Mouse (Mus musculus) heart, embryonic 15.5 days (tissue): Measurements from ENCODE around the gene Sox6. TPM values are rescaled to one million over a fixed set of nuclear protein-coding genes. Genes with fewer than 3 reads are reported as not detected.

Source experiments
- ATAC-seq: fragments of 200-750 bp; cut with Nextera tagmentation; replicated peaks from 2 replicates; pipeline ENCODE4 v1.8.0; 2017; ENCODE audit warnings: low read depth, moderate TSS enrichment; ENCODE audit not compliant: insufficient number of reproducible peaks, insufficient read depth, low FRiP score
- H3K27ac ChIP-seq: fragments of 300-500 bp; sonication (generic); 2 replicates; pipeline ENCODE4 v1.5.1; 2015; ENCODE audit warnings: mild to moderate bottlenecking, inconsistent platforms
- H3K27me3 ChIP-seq: fragments of 300-500 bp; sonication (generic); 2 replicates; pipeline ENCODE4 v1.6.1; 2015; ENCODE audit warnings: inconsistent platforms
- H3K36me3 ChIP-seq: fragments of 300-500 bp; sonication (generic); 2 replicates; pipeline ENCODE4 v1.6.1; 2015; ENCODE audit warnings: mild to moderate bottlenecking, inconsistent platforms
- H3K4me1 ChIP-seq: fragments of 300-500 bp; sonication (generic); replicated peaks from 2 replicates; pipeline ENCODE4 v1.6.1; 2015; ENCODE audit warnings: inconsistent platforms
- H3K4me2 ChIP-seq: fragments of 300-500 bp; sonication (generic); 2 replicates; pipeline ENCODE4 v1.6.1; 2015; ENCODE audit warnings: inconsistent platforms, mild to moderate bottlenecking, moderate library complexity
- H3K4me3 ChIP-seq: fragments of 300-500 bp; sonication (generic); 2 replicates; pipeline ENCODE4 v1.5.1; 2015; ENCODE audit warnings: mild to moderate bottlenecking, inconsistent platforms
- H3K9ac ChIP-seq: fragments of 300-500 bp; sonication (generic); 2 replicates; pipeline ENCODE4 v1.6.1; 2015; ENCODE audit warnings: mild to moderate bottlenecking, inconsistent platforms
- H3K9me3 ChIP-seq: fragments of 300-500 bp; sonication (generic); replicated peaks from 2 replicates; pipeline ENCODE4 v1.6.1; 2016; ENCODE audit warnings: inconsistent platforms
- WGBS: fragments of 180-500 bp; shearing (Covaris S2); methylation state at CpG from one replicate; pipeline ENCODE4 v1.1.7; 2015; ENCODE audit warnings: mixed read lengths; 5-methylcytosine and 5-hydroxymethylcytosine counted together
- polyA plus RNA-seq: library from polyadenylated mRNA; unstranded; fragments of >200 nt; fragmentation: Nextera tagmentation; extraction: Ambion mirVana; gene quantifications from 2 replicates; pipeline ENCODE4 v1.2.1, GENCODE M21; 2015

Sox6 gene
- polyA plus RNA-seq, 1 experiment from 2014 or later = 31.1 TPM

GRCm38 (mm10) chr7:115726776-115727175, 311.8 kb downstream of the Sox6 start:
- 52% methylated on average over 2 of the region's 2 CpGs for whole genome bisulfite sequencing
- Histone ChIP-seq H3K27ac (no peak overlapping the region), H3K36me3 (no peaks in the 10 kb centered on the region), H3K9ac (no peak overlapping the region), H3K4me1 (peaks cover 14% of the 10 kb centered on the region), H3K9me3 (no peaks in the 10 kb centered on the region), H3K4me3 (no peak overlapping the region), H3K27me3 (no peaks in the 10 kb centered on the region), H3K4me2 (no peak overlapping the region)
- ATAC-seq = no peak

DNA sequence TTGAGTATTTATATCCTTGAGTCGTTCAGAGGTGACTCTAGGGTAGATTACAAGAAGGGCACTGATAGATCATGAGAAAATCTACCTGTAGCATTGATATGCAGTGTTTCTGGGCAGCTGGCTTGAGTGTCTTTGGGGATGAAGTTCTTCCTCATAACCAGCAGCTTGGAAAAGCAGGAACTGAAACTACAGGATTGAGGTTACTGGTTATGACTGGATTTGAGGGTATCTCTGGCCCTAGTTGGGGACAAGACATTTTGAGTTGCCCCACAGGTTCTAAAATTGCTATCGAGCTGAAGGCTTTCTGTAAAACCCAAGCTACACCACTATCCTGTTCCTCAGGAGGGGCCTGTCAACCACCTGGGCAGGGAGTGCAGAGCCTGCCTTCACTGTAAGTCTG, 314.2 kb downstream of the Sox6 start:
- H3K27me3 ChIP-seq = no peaks in the 10 kb centered on the region
- H3K9me3 ChIP-seq = no peaks in the 10 kb centered on the region
- H3K4me1 ChIP-seq = peaks cover 27% of the 10 kb centered on the region
- H3K9ac ChIP-seq = no peak overlapping the region
- H3K4me2 ChIP-seq = no peak overlapping the region
- 82% methylated on average over 2 of the region's 2 CpGs for WGBS
- H3K4me3 ChIP-seq = no peak overlapping the region
- no peaks in the 10 kb centered on the region for H3K36me3 ChIP-seq
- no peak overlapping the region for H3K27ac ChIP-seq
- no peak for ATAC-seq

GRCm38 (mm10) chr7:115721624-115722540, 316.7 kb downstream of the Sox6 start:
- ATAC-seq = peak; percentile 60; the same call in 1 of the 2 replicates
- WGBS = 23% methylated on average over 7 of the region's 7 CpGs
- peak overlapping the region; percentile 17 for H3K4me2 ChIP-seq

GRCm38 (mm10) chr7:115719791-115720190, 318.8 kb downstream of the Sox6 start:
- Histone ChIP-seq H3K27me3 (no peaks in the 10 kb centered on the region), H3K4me3 (no peak overlapping the region), H3K36me3 (no peaks in the 10 kb centered on the region), H3K4me1 (peaks cover 27% of the 10 kb centered on the region), H3K9ac (no peak overlapping the region), H3K4me2 (no peak overlapping the region), H3K9me3 (no peaks in the 10 kb centered on the region), H3K27ac (no peak overlapping the region)
- no peak for ATAC-seq
- 72% methylated on average over 3 of the region's 3 CpGs for WGBS

More at GRCm38 (mm10) chr7:115721624-115722540, 316.7 kb downstream of the Sox6 start:
- H3K9ac ChIP-seq = no peak overlapping the region
- no peak overlapping the region for H3K4me3 ChIP-seq
- H3K36me3 ChIP-seq = no peaks in the 10 kb centered on the region
- H3K27me3 ChIP-seq = no peaks in the 10 kb centered on the region
- H3K27ac ChIP-seq = peak overlapping the region; percentile 43
- H3K9me3 ChIP-seq = no peaks in the 10 kb centered on the region
- peaks cover 27% of the 10 kb centered on the region for H3K4me1 ChIP-seq

DNA sequence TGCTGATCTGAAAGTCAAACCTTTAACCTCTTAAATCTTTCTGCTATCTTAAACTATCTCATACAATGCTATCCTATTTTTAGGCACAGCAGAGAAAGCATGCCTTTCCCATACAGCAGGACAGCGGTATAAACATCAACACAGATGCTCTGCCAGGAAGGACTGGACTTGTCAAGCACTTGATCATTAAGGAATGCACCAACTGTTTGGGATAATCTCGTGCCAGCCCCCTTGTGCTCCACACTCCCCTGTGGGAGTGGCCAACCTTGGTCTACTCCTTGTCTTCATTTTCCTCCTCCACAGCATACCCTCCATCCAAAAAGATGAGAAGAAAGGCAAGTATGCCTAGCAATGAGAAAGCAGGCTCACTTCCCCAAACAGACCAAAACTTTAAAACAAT, 332.5 kb downstream of the Sox6 start:
- H3K9ac ChIP-seq = no peak overlapping the region
- H3K4me3 ChIP-seq = no peak overlapping the region
- 10% methylated on average over 2 of the region's 2 CpGs for WGBS
- H3K4me1 ChIP-seq = peaks cover 26% of the 10 kb centered on the region
- peak overlapping the region; percentile 14; the same call in 1 of the 2 replicates for H3K4me2 ChIP-seq
- 0 out of 2 replicates have a peak, but pooled peaks have one; percentile 39 for ATAC-seq
- no peaks in the 10 kb centered on the region for H3K9me3 ChIP-seq
- no peaks in the 10 kb centered on the region for H3K36me3 ChIP-seq
- H3K27me3 ChIP-seq = no peaks in the 10 kb centered on the region
- peak overlapping the region; percentile 69 for H3K27ac ChIP-seq

- Histone ChIP-seq H3K36me3 (no peaks in the 10 kb centered on the region), H3K4me3 (no peak overlapping the region), H3K27me3 (no peaks in the 10 kb centered on the region), H3K9ac (no peak overlapping the region), H3K4me1 (peaks cover 5% of the 10 kb centered on the region), H3K27ac (no peak overlapping the region), H3K4me2 (no peak overlapping the region), H3K9me3 (no peaks in the 10 kb centered on the region)
- ATAC-seq = no peak
- 79% methylated on average over 1 of the region's 1 CpGs for WGBS
Measured at GRCm38 (mm10) chr7:115698105-115698504, 340.5 kb downstream of the Sox6 start.

GRCm38 (mm10) chr7:115693206-115693605, 345.4 kb downstream of the Sox6 start:
- Histone ChIP-seq H3K4me2 (no peak overlapping the region), H3K4me3 (no peak overlapping the region), H3K36me3 (no peaks in the 10 kb centered on the region), H3K9ac (no peak overlapping the region), H3K27ac (no peak overlapping the region), H3K9me3 (no peaks in the 10 kb centered on the region), H3K27me3 (no peaks in the 10 kb centered on the region), H3K4me1 (peaks cover 6% of the 10 kb centered on the region; the same call in 1 of the 2 replicates)
- whole genome bisulfite sequencing = 53% methylated on average over 8 of the region's 8 CpGs
- ATAC-seq = no peak

- no peaks in the 10 kb centered on the region for H3K27me3 ChIP-seq
- no peaks in the 10 kb centered on the region for H3K36me3 ChIP-seq
- H3K4me1 ChIP-seq = peaks cover 6% of the 10 kb centered on the region; the same call in 1 of the 2 replicates
- no peak overlapping the region for H3K27ac ChIP-seq
- no peak for ATAC-seq
- H3K4me2 ChIP-seq = no peak overlapping the region
- no peak overlapping the region for H3K4me3 ChIP-seq
- no peaks in the 10 kb centered on the region for H3K9me3 ChIP-seq
- 79% methylated on average over 4 of the region's 4 CpGs for WGBS
- no peak overlapping the region for H3K9ac ChIP-seq
Measured at GRCm38 (mm10) chr7:115691091-115691490, 347.5 kb downstream of the Sox6 start.

DNA sequence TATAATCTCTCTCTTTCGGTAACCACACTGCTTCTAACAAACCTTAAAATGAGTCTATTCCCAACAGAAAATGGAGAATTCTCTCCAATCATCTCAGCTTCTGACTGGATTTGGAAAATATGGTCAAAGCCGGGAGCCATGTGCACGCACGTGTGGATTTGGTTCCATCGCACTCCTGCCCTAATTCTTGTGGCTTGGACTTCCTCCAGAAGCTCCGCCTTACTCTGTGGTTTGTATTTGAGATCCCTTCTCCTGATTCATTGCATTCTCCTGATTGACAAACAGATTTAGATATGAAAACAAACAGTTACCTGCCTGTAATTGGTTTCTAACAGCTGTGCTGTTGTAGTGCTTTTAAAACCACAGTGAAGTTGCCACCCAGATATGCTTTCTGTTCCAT, 351.9 kb downstream of the Sox6 start:
- Histone ChIP-seq H3K9ac (no peak overlapping the region), H3K27ac (no peak overlapping the region), H3K4me2 (no peak overlapping the region), H3K27me3 (no peaks in the 10 kb centered on the region), H3K9me3 (no peaks in the 10 kb centered on the region), H3K4me1 (no peaks in the 10 kb centered on the region), H3K36me3 (no peaks in the 10 kb centered on the region), H3K4me3 (no peak overlapping the region)
- no peak for ATAC-seq
- 83% methylated on average over 6 of the region's 6 CpGs for WGBS

- no peaks in the 10 kb centered on the region for H3K36me3 ChIP-seq
- H3K27ac ChIP-seq = no peak overlapping the region
- no peaks in the 10 kb centered on the region for H3K9me3 ChIP-seq
- H3K9ac ChIP-seq = no peak overlapping the region
- ATAC-seq = no peak
- no peaks in the 10 kb centered on the region for H3K27me3 ChIP-seq
- H3K4me2 ChIP-seq = no peak overlapping the region
- no peak overlapping the region for H3K4me3 ChIP-seq
- H3K4me1 ChIP-seq = no peaks in the 10 kb centered on the region
- 92% methylated on average over 3 of the region's 3 CpGs for WGBS
Measured at GRCm38 (mm10) chr7:115684142-115684541, 354.5 kb downstream of the Sox6 start.

DNA sequence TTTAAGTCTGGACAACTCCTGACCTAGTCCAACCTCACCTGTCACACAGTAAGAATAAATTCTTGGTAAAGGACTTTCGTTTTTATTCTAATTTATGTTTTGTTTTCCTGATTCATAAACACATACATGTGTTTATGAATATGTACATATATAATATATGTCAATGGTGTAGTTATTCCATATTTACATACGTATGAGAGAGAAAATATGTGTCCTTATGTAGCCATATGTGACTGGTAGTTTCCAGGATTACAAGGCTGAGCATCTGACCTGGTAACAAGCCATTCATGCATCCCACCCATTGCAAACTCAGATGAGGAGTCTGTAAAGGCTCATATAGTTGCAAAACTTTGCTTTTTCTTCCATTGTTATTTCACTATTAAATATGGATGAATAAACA, 366.8 kb downstream of the Sox6 start:
- H3K9ac ChIP-seq = no peak overlapping the region
- no peaks in the 10 kb centered on the region for H3K9me3 ChIP-seq
- no peak overlapping the region for H3K4me3 ChIP-seq
- peaks cover 27% of the 10 kb centered on the region for H3K4me1 ChIP-seq
- no peak overlapping the region for H3K27ac ChIP-seq
- no peaks in the 10 kb centered on the region for H3K36me3 ChIP-seq
- no peaks in the 10 kb centered on the region for H3K27me3 ChIP-seq
- no peak for ATAC-seq
- 84% methylated on average over 2 of the region's 2 CpGs for WGBS
- no peak overlapping the region for H3K4me2 ChIP-seq

GRCm38 (mm10) chr7:115671272-115671671, 367.3 kb downstream of the Sox6 start:
- Histone ChIP-seq H3K4me3 (no peak overlapping the region), H3K4me1 (peaks cover 30% of the 10 kb centered on the region), H3K36me3 (no peaks in the 10 kb centered on the region), H3K27me3 (no peaks in the 10 kb centered on the region), H3K9me3 (no peaks in the 10 kb centered on the region), H3K27ac (no peak overlapping the region), H3K4me2 (no peak overlapping the region), H3K9ac (no peak overlapping the region)
- 0 out of 2 replicates have a peak, but pooled peaks have one; percentile 31 for ATAC-seq
- 70% methylated on average over 4 of the region's 4 CpGs for WGBS
